Mouse (Mus musculus): ENCODE measurements around the gene B3gnt7.

DNA sequence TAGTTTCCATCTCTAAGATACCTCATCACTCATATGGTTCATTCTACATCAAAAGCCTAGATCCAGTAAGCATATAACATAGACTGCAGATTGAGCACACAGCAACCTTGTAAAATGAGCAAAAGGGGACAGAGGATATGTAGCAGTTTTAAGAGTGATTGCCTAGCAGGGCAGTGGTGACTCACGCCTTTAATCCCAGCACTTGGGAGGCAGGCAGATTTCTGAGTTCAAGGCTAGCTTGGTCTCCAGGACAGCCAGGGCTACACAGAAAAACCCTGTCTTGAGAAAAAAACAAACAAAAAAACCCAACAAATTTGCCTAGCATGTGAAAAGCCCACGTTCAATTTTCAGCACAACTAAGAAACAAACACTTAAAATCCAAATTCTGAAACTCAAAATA, 51.6 kb downstream of the B3gnt7 start:
- no peak for TF ChIP-seq CTCF (IDR thresholded peaks at IDR 0.05)
- no peak for TF ChIP-seq EP300 (IDR thresholded peaks at IDR 0.05)
